Mouse (Mus musculus) layer of hippocampus, postnatal 36 days (tissue): Measurements from ENCODE around the gene Ctbp2. TPM values are rescaled to one million over a fixed set of nuclear protein-coding genes. Genes with fewer than 3 reads are reported as not detected.
A peak's percentile ranks its signal among the peaks of the same experiment; 100 is the strongest.

Experiments used
- DNase-seq, 2 experiments: peaks; one replicate each; pipeline ENCODE4 v3.0.0; 2022
- total RNA-seq, 2 experiments: library from RNA; stranded (reverse); gene quantifications; 2 replicates each; pipeline ENCODE4 v1.2.3; 2021

Gene Ctbp2
- total RNA-seq, 2 experiments from 2014 or later: 50.2 to 57.2 TPM

GRCm38 (mm10) chr7:133005772-133006171 lies 118.4 kb downstream of the Ctbp2 start:
- DNase-seq: no peak

GRCm38 (mm10) chr7:133003421-133003820 lies 120.7 kb downstream of the Ctbp2 start:
- DNase-seq: peak; percentile 84 to 87

- DNase-seq: no peak
Measured at GRCm38 (mm10) chr7:133002271-133002670, 121.9 kb downstream of the Ctbp2 start.

- no peak for DNase-seq
Measured at GRCm38 (mm10) chr7:133001388-133001787, 122.8 kb downstream of the Ctbp2 start.

GRCm38 (mm10) chr7:132999061-132999460 lies 125.1 kb downstream of the Ctbp2 start:
- DNase-seq: no peak

- no peak for DNase-seq
Measured at GRCm38 (mm10) chr7:132998639-132999038, 125.5 kb downstream of the Ctbp2 start.

GRCm38 (mm10) chr7:132996391-132996790 lies 127.8 kb downstream of the Ctbp2 start:
- DNase-seq: peak in 1 of 2 experiments; percentile 38

- DNase-seq: peak in 1 of 2 experiments; percentile 19
Measured at GRCm38 (mm10) chr7:132994628-132995191, 129.4 kb downstream of the Ctbp2 start.

GRCm38 (mm10) chr7:132994120-132994519 lies 130.0 kb downstream of the Ctbp2 start:
- no peak for DNase-seq

GRCm38 (mm10) chr7:132992967-132993615 lies 131.1 kb downstream of the Ctbp2 start:
- no peak for DNase-seq

GRCm38 (mm10) chr7:132991240-132991900 lies 132.8 kb downstream of the Ctbp2 start:
- DNase-seq: no peak

GRCm38 (mm10) chr7:132989839-132990238 lies 134.3 kb downstream of the Ctbp2 start:
- DNase-seq: no peak

GRCm38 (mm10) chr7:132982639-132983038 lies 141.5 kb downstream of the Ctbp2 start:
- no peak for DNase-seq

- no peak for DNase-seq
Measured at GRCm38 (mm10) chr7:132977981-132978380, 146.2 kb downstream of the Ctbp2 start.

- DNase-seq: no peak
Measured at GRCm38 (mm10) chr7:132976079-132976478, 148.1 kb downstream of the Ctbp2 start.

GRCm38 (mm10) chr7:132972079-132972478 lies 152.1 kb downstream of the Ctbp2 start:
- DNase-seq: no peak

GRCm38 (mm10) chr7:132965707-132966106 lies 158.4 kb downstream of the Ctbp2 start:
- DNase-seq: no peak

- no peak for DNase-seq
Measured at GRCm38 (mm10) chr7:132964395-132964794, 159.8 kb downstream of the Ctbp2 start.

- DNase-seq: no peak
Measured at GRCm38 (mm10) chr7:132950613-132951012, 173.5 kb downstream of the Ctbp2 start.

GRCm38 (mm10) chr7:132949968-132950367 lies 174.2 kb downstream of the Ctbp2 start:
- DNase-seq: no peak

- DNase-seq: no peak
Measured at GRCm38 (mm10) chr7:132940569-132940968, 183.6 kb downstream of the Ctbp2 start.

GRCm38 (mm10) chr7:132939118-132939517 lies 185.0 kb downstream of the Ctbp2 start:
- DNase-seq: no peak
